Mouse (Mus musculus): ENCODE measurements around the gene Itgb4.

The Itgb4 gene

DNA sequence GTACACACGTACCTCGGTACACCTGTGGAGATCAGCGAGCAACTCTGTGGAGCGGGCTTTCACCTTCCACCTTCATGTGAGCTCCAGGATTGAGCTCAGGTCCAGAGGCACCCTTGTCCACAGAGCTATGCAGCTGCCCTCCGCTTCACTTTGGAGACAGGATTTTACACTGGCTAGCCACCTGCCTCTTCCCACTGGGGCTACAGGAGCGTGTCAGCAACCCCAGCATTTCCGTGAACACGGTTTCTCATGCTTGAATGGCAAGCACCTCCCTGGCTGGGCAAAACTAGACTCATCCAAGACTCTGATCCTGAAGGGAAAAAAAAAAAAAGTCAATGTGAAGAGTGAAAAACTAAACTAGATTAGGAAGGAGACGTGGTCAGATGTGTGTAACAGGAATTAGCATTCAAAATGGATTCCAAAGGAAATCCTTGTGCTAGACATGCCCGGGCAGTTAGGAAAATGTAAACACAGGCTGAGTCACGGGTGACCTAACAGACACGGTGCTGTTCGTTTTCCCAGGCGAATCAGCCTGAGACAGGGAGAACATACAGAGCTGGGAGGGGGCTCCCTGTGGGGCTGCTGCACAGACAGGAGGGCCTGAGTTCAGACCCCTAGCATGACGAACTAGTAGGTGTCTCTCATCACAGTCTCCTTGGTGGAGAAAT, 4.4 kb upstream of the Itgb4 start:
- DNase-seq (ENCODE audit: low spot score): no peak

GRCm38 (mm10) chr11:115971016-115971415, 3.5 kb upstream of the Itgb4 start:
- no peak for DNase-seq (ENCODE audit: low spot score)

DNA sequence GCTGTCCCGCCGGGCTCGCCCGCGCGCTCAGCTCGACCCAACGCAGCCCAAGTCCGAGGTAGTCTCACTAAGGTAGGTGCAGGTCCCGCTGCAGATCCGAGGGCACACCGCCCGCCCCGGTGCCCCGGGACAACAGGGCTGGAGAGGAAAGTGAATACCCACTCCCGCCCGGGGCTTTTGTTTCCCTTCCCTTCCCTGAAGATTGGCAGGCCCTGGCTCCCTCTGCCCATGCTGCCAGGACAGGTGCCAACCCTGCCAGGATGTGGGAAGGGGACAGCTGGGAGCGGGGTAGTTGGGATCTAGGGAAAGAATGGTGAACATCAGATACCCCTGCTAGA, 543 bp downstream of the Itgb4 start:
- DNase-seq (ENCODE audit: low spot score): no peak

GRCm38 (mm10) chr11:115975544-115975943, 1.0 kb downstream of the Itgb4 start:
- DNase-seq (ENCODE audit: low spot score): no peak

- no peak for DNase-seq (ENCODE audit: low spot score)
Observed at GRCm38 (mm10) chr11:115982472-115982871, 8.0 kb downstream of the Itgb4 start.

DNA sequence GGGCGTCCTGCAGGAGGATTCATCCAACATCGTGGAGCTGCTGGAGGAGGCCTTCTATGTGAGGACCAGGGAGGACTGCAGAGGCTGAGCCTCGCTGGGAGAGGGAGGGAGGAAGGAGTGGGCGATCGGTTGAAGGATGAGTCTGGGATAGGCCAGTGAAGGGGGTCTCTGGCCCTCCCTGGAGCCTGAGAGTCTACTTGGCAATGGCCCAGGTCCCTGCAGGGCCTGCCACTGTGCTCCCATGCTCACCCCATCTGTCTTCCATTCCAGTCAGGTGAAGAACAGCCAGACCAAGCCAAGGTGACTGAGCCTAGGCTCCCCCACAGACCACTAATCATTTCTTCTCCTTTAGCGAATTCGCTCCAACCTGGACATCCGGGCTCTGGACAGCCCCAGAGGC, 8.8 kb downstream of the Itgb4 start:
- DNase-seq (ENCODE audit: low spot score): no peak

GRCm38 (mm10) chr11:115989686-115990085, 15.2 kb downstream of the Itgb4 start:
- DNase-seq (ENCODE audit: low spot score): no peak

- no peak for DNase-seq (ENCODE audit: low spot score)
Observed at GRCm38 (mm10) chr11:115992098-115992497, 17.6 kb downstream of the Itgb4 start.

GRCm38 (mm10) chr11:115995256-115995655, 20.7 kb downstream of the Itgb4 start:
- no peak for DNase-seq (ENCODE audit: low spot score)

DNA sequence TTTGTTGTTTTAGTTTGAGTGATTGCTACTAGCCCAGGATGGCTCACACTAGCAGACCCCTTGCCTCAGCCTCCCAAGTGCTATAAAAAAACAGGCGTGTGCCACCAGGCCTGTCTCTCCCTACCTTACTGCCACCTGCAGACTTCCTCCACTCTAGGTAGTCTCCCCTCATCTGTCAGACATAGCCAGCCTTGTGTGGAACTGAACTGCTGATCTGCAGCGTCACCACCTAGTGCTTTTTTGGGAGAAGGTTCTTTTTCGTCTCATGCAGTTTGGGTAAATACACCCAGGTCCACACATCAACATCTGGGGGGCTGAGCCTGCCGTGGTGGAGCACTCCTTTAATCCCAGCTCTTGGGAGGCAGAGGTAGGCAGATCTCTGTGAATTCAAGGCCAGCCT, 22.5 kb downstream of the Itgb4 start:
- no peak for DNase-seq (ENCODE audit: low spot score)

- DNase-seq (ENCODE audit: low spot score): no peak
Observed at GRCm38 (mm10) chr11:115997662-115998061, 23.2 kb downstream of the Itgb4 start.

DNA sequence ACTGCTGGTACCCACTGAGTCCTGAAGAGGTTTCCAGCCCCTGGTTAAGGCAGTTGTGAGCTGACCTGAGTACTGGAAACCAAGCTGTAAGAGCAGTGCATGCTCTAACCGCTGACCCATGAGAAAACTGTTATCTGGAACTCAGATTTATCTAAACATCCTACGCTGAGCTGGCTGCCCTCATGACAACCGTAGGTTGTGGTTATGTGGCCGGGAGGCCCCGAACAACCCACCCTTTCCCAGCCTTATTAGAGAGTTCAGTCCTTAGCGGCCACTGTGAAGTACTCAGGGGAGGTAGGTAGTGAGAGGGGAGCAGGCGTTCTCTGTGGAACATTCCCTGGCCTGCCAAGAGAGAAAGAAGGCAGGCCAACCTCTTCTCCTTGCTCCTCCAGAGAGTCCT, 24.5 kb downstream of the Itgb4 start:
- DNase-seq (ENCODE audit: low spot score): no peak

GRCm38 (mm10) chr11:115999538-116000143, 25.1 kb downstream of the Itgb4 start:
- DNase-seq (ENCODE audit: low spot score): peak; percentile 70

- no peak for DNase-seq (ENCODE audit: low spot score)
Observed at GRCm38 (mm10) chr11:116000607-116001006, 26.1 kb downstream of the Itgb4 start.

- no peak for DNase-seq (ENCODE audit: low spot score)
Observed at GRCm38 (mm10) chr11:116001725-116002124, 27.2 kb downstream of the Itgb4 start.

- DNase-seq (ENCODE audit: low spot score): no peak
Observed at GRCm38 (mm10) chr11:116002894-116003293, 28.4 kb downstream of the Itgb4 start.

DNA sequence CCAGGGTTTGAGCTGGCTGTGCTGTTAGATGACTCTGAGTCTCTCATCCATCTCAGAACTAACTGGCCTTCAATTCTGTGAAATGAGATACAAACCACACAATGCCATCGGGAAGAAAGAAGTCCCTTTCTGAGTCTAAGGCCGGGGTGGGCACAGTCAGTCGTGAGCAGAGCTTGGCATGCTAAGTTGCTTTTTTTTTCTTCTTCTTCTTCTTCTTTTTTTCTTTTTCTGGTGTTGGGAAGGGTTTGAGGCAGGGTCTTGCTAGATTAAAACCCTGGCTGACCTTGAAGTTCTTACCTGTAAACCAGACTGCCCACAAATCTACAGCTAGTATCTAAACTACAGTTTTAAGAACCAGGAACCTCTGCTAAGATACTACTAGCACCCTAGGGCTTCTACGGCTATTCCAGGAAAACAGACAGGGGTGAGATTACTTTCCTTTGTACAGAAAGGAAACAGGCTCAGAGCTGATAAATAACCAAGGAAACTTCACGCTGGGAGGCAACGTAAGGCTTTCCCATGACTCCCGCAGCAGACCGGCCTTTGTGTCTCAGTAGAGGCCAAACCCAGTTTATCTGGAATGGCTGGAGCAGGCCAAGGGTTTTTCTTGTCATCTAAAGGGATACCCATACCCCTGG, 29.8 kb downstream of the Itgb4 start:
- no peak for DNase-seq (ENCODE audit: low spot score)

DNA sequence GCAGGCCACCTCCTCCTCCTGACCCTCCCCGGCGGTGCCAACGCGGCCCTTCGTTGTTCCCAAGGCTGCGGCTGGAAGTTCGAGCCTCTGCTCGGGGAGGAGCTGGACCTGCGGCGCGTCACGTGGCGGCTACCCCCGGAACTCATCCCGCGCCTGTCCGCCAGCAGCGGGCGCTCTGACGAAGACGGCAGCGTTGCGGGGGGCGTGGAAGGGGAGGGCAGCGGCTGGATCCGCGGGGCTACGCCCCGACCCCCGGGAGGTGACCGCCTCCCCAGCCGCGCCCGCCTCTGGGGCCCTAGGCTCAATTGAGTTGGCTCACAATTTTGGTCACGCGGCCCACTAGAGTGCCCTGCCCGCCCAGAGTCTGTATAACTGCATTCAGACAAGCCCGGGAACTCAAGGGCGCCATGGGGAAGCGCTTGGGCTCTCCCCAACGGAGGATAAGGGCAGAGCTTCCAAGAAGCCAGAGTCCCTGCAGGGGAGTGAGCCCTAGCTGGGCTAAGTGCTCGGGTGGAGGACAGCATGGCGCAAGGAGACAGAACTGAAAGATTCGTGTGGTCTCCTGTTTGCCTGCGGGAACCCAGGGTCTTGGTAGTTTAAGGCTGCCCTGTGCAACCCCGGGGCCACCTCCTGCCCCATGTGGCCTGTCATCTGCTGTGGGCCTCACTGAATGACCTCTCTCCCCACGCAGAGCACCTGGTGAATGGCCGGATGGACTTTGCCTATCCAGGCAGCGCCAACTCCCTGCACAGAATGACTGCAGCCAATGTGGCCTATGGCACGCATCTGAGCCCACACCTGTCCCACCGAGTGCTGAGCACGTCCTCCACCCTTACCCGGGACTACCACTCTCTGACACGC, 30.6 kb downstream of the Itgb4 start:
- DNase-seq (ENCODE audit: low spot score): peak; percentile 88

- DNase-seq (ENCODE audit: low spot score): no peak
Observed at GRCm38 (mm10) chr11:116005701-116006419, 31.4 kb downstream of the Itgb4 start.

DNA sequence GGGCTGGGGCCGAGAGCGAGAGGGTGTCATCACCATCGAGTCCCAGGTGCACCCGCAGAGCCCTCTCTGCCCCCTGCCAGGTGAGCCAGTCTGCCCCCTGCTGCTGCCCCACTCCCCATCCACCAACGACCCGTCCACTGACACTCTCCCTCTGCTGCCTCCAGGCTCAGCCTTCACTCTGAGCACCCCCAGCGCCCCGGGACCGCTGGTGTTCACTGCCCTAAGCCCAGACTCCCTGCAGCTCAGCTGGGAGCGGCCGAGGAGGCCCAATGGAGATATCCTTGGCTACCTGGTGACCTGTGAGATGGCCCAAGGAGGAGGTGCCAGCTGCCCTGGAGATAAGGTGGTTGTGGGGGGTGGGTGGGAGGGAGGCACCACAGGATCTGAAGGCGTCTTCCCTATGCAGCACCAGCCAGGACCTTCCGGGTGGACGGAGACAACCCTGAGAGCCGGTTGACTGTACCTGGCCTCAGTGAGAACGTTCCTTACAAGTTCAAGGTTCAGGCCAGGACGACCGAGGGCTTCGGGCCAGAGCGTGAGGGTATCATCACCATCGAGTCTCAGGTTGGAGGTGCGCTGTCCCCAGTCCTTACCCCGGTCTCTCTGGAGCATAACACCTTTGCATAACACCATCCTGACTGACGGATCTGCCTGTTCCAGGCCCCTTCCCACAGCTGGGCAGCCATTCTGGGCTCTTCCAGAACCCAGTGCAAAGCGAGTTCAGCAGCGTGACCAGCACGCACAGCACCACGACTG, 32.8 kb downstream of the Itgb4 start:
- DNase-seq (ENCODE audit: low spot score): no peak

GRCm38 (mm10) chr11:116008411-116008810, 33.9 kb downstream of the Itgb4 start:
- DNase-seq (ENCODE audit: low spot score): no peak

Measured in ovary, postnatal 36 days (tissue).